Mouse (Mus musculus) hindbrain, embryonic 16.5 days (tissue): ENCODE results near the gene 4933430I17Rik. TPM values are rescaled to one million over a fixed set of nuclear protein-coding genes. Genes with fewer than 3 reads are reported as not detected.
A peak's percentile ranks its signal among the peaks of the same experiment; 100 is the strongest.

ENCODE experiments used
- ATAC-seq: fragments of 200-750 bp; cut with Nextera tagmentation; 2 replicates; pipeline ENCODE4 v1.8.0; 2017; ENCODE audit warnings: moderate TSS enrichment, moderate library complexity
- H3K27ac ChIP-seq: fragments of 300-500 bp; sonication (generic); 2 replicates; pipeline ENCODE4 v1.5.1; 2014; ENCODE audit warnings: low read depth, mild to moderate bottlenecking, control low read depth, low read length, moderate library complexity
- H3K27me3 ChIP-seq: fragments of 300-500 bp; sonication (generic); replicated peaks from 2 replicates; pipeline ENCODE4 v1.6.1; 2014; ENCODE audit warnings: low read length; ENCODE audit not compliant: control insufficient read depth, insufficient read depth
- H3K36me3 ChIP-seq: fragments of 300-500 bp; sonication (generic); 2 replicates; pipeline ENCODE4 v1.6.1; 2014; ENCODE audit warnings: mild to moderate bottlenecking, low read length, moderate library complexity, mixed read lengths; ENCODE audit not compliant: control insufficient read depth, insufficient read depth
- H3K4me1 ChIP-seq: fragments of 300-500 bp; sonication (generic); 2 replicates; pipeline ENCODE4 v1.6.1; 2014; ENCODE audit warnings: low read depth, low read length; ENCODE audit not compliant: control insufficient read depth, insufficient read depth
- H3K4me2 ChIP-seq: fragments of 300-500 bp; sonication (generic); 2 replicates; pipeline ENCODE4 v1.6.1; 2014; ENCODE audit warnings: mild to moderate bottlenecking, low read length, control low read depth, moderate library complexity
- H3K4me3 ChIP-seq: fragments of 300-500 bp; sonication (generic); 2 replicates; pipeline ENCODE4 v1.5.1; 2014; ENCODE audit warnings: mild to moderate bottlenecking, low read length, control low read depth, moderate library complexity
- H3K9ac ChIP-seq: fragments of 300-500 bp; sonication (generic); 2 replicates; pipeline ENCODE4 v1.6.1; 2014; ENCODE audit warnings: low read depth, mild to moderate bottlenecking, control low read depth, low read length, moderate library complexity
- H3K9me3 ChIP-seq: fragments of 300-500 bp; sonication (generic); 2 replicates; pipeline ENCODE4 v1.6.1; 2014; ENCODE audit warnings: mild to moderate bottlenecking, low read length, moderate library complexity; ENCODE audit not compliant: control insufficient read depth
- WGBS: fragments of 180-500 bp; shearing (Covaris S2); extraction: QIAGEN DNeasy Blood & Tissue Kit; methylation state at CpG from one replicate; pipeline ENCODE4 v1.1.7; 2014; 5-methylcytosine and 5-hydroxymethylcytosine counted together
- polyA plus RNA-seq: library from polyadenylated mRNA; unstranded; fragments of >200 nt; fragmentation: Nextera tagmentation; extraction: Ambion mirVana; gene quantifications from 2 replicates; pipeline ENCODE4 v1.2.1, GENCODE M21; 2015

The 4933430I17Rik gene
- polyA plus RNA-seq, 1 experiment from 2014 or later = 0.53 TPM

DNA sequence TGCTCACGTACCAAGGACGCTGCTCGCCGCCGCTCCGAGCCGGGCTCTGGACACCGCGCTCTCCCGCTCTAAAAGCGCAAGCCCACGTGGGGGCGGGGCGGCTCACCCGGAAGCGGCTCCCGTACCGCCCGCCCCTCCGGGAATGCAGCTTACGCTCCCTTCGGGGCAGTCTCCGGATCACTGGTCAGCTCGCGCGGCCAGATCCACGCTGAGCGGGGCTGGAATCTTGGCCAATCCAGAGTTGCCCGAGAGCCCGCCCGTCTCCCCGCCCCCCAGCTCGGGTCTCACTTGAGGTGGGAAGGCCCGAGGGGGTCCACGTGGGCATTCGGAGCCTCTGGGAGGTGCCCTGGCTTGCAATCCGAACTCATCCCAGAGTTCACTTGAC, 5.3 kb upstream of the 4933430I17Rik start, which contains the start of gene Alad:
Gene Alad, minus strand, starts transcription at position 70 of the 385 bp plus-strand sequence.
- Histone ChIP-seq H3K27me3 (no peaks in the 10 kb centered on the region), H3K4me2 (peak within 1 kb of the TSS; percentile 66), H3K9me3 (no peaks in the 10 kb centered on the region), H3K4me3 (peak within 1 kb of the TSS; percentile 87), H3K27ac (peak within 1 kb of the TSS; percentile 77), H3K9ac (peak within 1 kb of the TSS; percentile 86), H3K36me3 (no peaks in the 10 kb centered on the region), H3K4me1 (peaks cover 21% of the 10 kb centered on the region)
- WGBS = 0% methylated on average over 34 of the region's 37 CpGs
- peak; percentile 92 for ATAC-seq

GRCm38 (mm10) chr4:62520892-62521400, 4.2 kb upstream of the 4933430I17Rik start:
- Histone ChIP-seq H3K4me3 (no peak overlapping the region), H3K9me3 (no peaks in the 10 kb centered on the region), H3K4me1 (peaks cover 21% of the 10 kb centered on the region), H3K36me3 (no peaks in the 10 kb centered on the region), H3K27ac (no peak overlapping the region), H3K27me3 (no peaks in the 10 kb centered on the region), H3K4me2 (no peak overlapping the region), H3K9ac (no peak overlapping the region)
- no peak for ATAC-seq
- WGBS = 92% methylated on average over 2 of the region's 2 CpGs

DNA sequence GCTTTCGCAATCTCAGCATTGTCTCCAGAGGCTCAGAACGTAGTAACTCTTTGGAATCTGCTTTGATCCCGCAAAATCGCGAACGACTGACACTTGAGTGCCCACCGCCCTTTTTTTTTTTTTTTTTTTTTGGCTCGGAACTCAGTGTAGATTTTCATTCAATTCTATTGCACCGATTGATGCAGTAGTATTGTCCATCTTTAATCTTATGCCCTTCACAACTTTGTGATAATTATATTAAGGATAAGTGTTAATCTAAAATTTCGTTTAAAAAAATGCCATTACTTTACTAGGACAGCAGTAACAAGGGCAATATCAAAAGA, 281 bp downstream of the 4933430I17Rik start:
- 1% methylated on average over 10 of the region's 10 CpGs for WGBS
- Histone ChIP-seq H3K4me3 (peak overlapping the region; percentile 85), H3K4me2 (peak overlapping the region; percentile 53), H3K4me1 (peaks cover 11% of the 10 kb centered on the region), H3K27ac (peak overlapping the region; percentile 98; the same call in 1 of the 2 replicates), H3K9me3 (no peaks in the 10 kb centered on the region), H3K9ac (peak overlapping the region; percentile 85), H3K36me3 (no peaks in the 10 kb centered on the region), H3K27me3 (no peaks in the 10 kb centered on the region)
- no peak for ATAC-seq

GRCm38 (mm10) chr4:62526256-62526655, 1.1 kb downstream of the 4933430I17Rik start:
- Histone ChIP-seq H3K4me3 (no peak overlapping the region), H3K27me3 (no peaks in the 10 kb centered on the region), H3K36me3 (no peaks in the 10 kb centered on the region), H3K9me3 (no peaks in the 10 kb centered on the region), H3K27ac (no peak overlapping the region), H3K4me1 (peaks cover 9% of the 10 kb centered on the region), H3K4me2 (no peak overlapping the region), H3K9ac (no peak overlapping the region)
- no peak for ATAC-seq
- 65% methylated on average over 2 of the region's 2 CpGs for WGBS

DNA sequence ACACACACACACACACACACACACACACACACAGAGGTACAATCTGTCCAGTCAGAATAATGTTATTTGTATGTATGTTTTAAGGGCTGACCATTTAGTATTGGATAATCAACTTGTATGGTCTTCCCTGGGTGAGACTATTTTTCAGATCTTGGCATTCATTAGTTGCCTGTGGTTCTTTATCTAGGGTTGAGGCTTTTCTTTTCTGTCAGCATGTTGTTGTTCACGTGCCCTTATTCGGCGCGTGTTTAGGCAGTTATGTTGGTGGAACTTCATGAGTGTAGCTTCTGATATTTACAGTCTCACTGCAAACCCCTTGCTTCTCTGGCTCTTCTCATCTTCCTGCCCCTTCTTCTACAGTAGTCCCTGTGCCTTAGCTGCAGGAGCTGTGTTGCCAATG, 2.5 kb downstream of the 4933430I17Rik start:
- 90% methylated on average over 4 of the region's 4 CpGs for WGBS
- Histone ChIP-seq H3K4me2 (no peak overlapping the region), H3K9me3 (no peaks in the 10 kb centered on the region), H3K27ac (no peak overlapping the region), H3K4me1 (peaks cover 9% of the 10 kb centered on the region), H3K27me3 (no peaks in the 10 kb centered on the region), H3K4me3 (no peak overlapping the region), H3K9ac (no peak overlapping the region), H3K36me3 (no peaks in the 10 kb centered on the region)
- no peak for ATAC-seq

DNA sequence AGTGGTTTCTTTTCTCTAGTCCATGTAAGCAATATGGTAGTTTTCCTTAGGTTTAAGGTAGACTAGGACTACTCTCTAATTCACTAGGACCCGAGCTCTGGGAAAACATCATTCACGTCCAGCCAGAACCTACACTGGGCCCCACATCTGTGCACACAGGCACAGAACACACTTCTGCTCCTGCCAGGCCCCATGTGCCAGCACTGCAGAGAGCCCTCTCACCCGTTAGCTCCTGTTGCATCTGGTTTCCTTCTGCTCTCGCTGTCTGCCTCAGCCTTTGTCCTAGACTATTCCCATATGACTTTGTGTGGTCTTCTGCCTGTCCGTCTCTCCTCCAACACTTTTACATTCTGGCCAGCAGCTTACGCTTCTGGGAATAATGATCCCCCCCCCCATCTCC, 8.6 kb downstream of the 4933430I17Rik start:
- Histone ChIP-seq H3K36me3 (no peaks in the 10 kb centered on the region), H3K9ac (no peak overlapping the region), H3K4me3 (no peak overlapping the region), H3K27me3 (no peaks in the 10 kb centered on the region), H3K27ac (no peak overlapping the region), H3K4me1 (no peaks in the 10 kb centered on the region), H3K4me2 (no peak overlapping the region), H3K9me3 (no peaks in the 10 kb centered on the region)
- WGBS = 79% methylated on average over 6 of the region's 6 CpGs
- no peak for ATAC-seq

DNA sequence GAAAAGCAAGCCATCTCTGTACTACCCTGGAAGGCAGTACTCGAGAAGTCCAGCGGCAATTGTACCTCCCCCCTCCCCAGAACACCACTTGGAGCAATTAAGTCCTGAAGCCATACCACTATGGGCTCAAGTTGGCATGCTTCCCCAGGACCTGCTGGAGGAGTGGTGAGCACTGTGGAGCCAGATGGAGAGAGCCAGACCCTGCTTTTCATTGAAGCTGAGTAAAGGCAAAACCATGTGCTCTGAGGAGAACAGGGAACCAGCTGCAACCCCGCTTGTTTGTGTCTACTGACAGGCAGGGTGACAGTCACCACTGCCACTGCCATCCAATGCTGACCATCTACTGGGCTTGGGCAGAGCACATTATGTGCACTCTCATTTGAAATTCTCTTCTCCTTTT, 16.6 kb downstream of the 4933430I17Rik start:
- Histone ChIP-seq H3K36me3 (no peaks in the 10 kb centered on the region), H3K9ac (no peak overlapping the region), H3K4me1 (no peaks in the 10 kb centered on the region), H3K27ac (no peak overlapping the region), H3K4me3 (no peak overlapping the region), H3K9me3 (no peaks in the 10 kb centered on the region), H3K4me2 (no peak overlapping the region), H3K27me3 (no peaks in the 10 kb centered on the region)
- WGBS = 70% methylated on average over 3 of the region's 3 CpGs
- ATAC-seq = no peak

- ATAC-seq = no peak
- no peak overlapping the region for H3K27ac ChIP-seq
- H3K4me2 ChIP-seq = no peak overlapping the region
- H3K36me3 ChIP-seq = no peaks in the 10 kb centered on the region
- H3K27me3 ChIP-seq = no peaks in the 10 kb centered on the region
- no peaks in the 10 kb centered on the region for H3K4me1 ChIP-seq
- no peaks in the 10 kb centered on the region for H3K9me3 ChIP-seq
- no peak overlapping the region for H3K9ac ChIP-seq
- WGBS = 90% methylated on average over 6 of the region's 6 CpGs
- no peak overlapping the region for H3K4me3 ChIP-seq
Observed at GRCm38 (mm10) chr4:62543782-62544181, 18.6 kb downstream of the 4933430I17Rik start.

DNA sequence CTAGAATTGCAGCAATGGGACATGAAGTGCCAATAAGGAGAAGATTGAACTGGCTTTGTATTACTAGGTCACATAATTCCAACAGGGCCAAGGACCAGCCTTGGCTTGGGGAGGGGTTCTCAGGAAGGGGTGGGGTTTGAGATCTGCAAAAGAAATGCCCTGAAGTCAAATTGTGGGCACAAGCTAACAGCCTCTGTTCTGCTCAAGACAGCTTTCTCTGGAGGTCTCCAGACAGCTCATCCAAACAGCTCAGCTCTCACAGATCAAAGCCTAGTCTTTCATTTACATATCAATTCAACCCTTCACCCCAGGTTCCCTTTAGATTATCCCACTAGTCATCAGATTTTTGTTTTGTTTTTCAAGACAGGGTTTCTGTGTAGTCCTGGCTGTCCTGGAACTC, 19.6 kb downstream of the 4933430I17Rik start:
- ATAC-seq = no peak
- Histone ChIP-seq H3K4me3 (no peak overlapping the region), H3K9ac (no peak overlapping the region), H3K4me2 (no peak overlapping the region), H3K27me3 (no peaks in the 10 kb centered on the region), H3K9me3 (no peaks in the 10 kb centered on the region), H3K4me1 (no peaks in the 10 kb centered on the region), H3K36me3 (no peaks in the 10 kb centered on the region), H3K27ac (no peak overlapping the region)

DNA sequence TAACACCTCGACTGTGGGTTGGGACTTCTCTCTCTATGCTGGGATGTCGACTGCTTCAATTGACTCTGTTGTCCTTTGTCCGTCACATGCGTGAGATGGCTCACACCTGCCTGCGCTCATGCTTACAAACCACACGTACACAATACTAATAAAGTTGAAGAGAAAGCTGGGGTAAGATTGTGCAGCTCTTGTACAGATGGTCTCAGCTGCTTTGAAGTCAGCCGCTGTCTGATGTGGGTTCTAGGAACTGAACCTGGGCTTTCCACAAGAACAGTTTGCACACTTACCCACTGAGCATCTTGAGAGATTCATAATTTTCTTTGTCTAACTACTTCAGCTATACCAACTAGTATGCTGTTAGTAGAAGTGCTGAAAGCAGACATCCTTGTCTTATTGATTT, 26.8 kb downstream of the 4933430I17Rik start:
- no peaks in the 10 kb centered on the region for H3K9me3 ChIP-seq
- 90% methylated on average over 7 of the region's 7 CpGs for WGBS
- no peak overlapping the region for H3K27ac ChIP-seq
- H3K27me3 ChIP-seq = no peaks in the 10 kb centered on the region
- no peak overlapping the region for H3K4me2 ChIP-seq
- H3K36me3 ChIP-seq = no peaks in the 10 kb centered on the region
- H3K9ac ChIP-seq = no peak overlapping the region
- no peaks in the 10 kb centered on the region for H3K4me1 ChIP-seq
- no peak for ATAC-seq
- no peak overlapping the region for H3K4me3 ChIP-seq
